Mouse (Mus musculus) CH12.LX (cell line): ENCODE results near the gene Tnni1. TPM values are rescaled to one million over a fixed set of nuclear protein-coding genes. Genes with fewer than 3 reads are reported as not detected.

Experiments
- DNase-seq: peaks from one replicate; pipeline ENCODE4 v3.0.0-alpha.2; 2013; ENCODE audit errors: extremely low read depth
- H3K27ac ChIP-seq: 2 replicates; pipeline ENCODE4 v1.5.1; 2012; ENCODE audit warnings: low read depth, mild to moderate bottlenecking, control low read depth, moderate library complexity; ENCODE audit not compliant: insufficient read depth
- H3K27me3 ChIP-seq: replicated peaks from 2 replicates; pipeline ENCODE3; 2012; ENCODE audit warnings: inconsistent platforms
- H3K36me3 ChIP-seq, 2 experiments: replicated peaks in 1 of 2; 2 replicates each; pipeline versions ENCODE3 to v1.6.1; 2012; ENCODE audit warnings: inconsistent platforms in 1 of 2, low read length in 1 of 2, mild to moderate bottlenecking in 1 of 2, mixed read lengths in 1 of 2, moderate library complexity in 1 of 2; ENCODE audit not compliant: control insufficient read depth in 1 of 2, insufficient read depth in 1 of 2
- H3K4me1 ChIP-seq, 2 experiments: 2 replicates each; pipeline ENCODE4 v1.6.1; 2012; ENCODE audit warnings: inconsistent platforms in 1 of 2, moderate library complexity in 1 of 2; ENCODE audit not compliant: insufficient read depth in 2 of 2, control insufficient read depth in 1 of 2
- H3K4me2 ChIP-seq: 2 replicates; pipeline ENCODE4 v1.6.1; 2012; ENCODE audit warnings: low read depth, mild to moderate bottlenecking, control low read depth; ENCODE audit not compliant: poor library complexity, insufficient read depth, severe bottlenecking
- H3K4me3 ChIP-seq, 3 experiments: fragments of 150-350 bp in 1 of 3; sonication (generic) in 1 of 3; replicated peaks in 1 of 3; 2 replicates each; pipeline versions ENCODE3 to v1.5.1; 2011 to 2012; ENCODE audit warnings: low read depth in 2 of 3, low read length in 2 of 3, mild to moderate bottlenecking in 2 of 3, moderate library complexity in 2 of 3, control low read depth in 1 of 3, improper control_type of control experiment in 1 of 3, inconsistent platforms in 1 of 3, mixed read lengths in 1 of 3; ENCODE audit not compliant: poor library complexity in 1 of 3
- H3K79me2 ChIP-seq: replicated peaks from 2 replicates; pipeline ENCODE4 v1.6.1; 2012; ENCODE audit warnings: mild to moderate bottlenecking, moderate library complexity; ENCODE audit not compliant: control insufficient read depth, poor library complexity, insufficient read depth, severe bottlenecking; ENCODE audit errors: extremely low read depth
- H3K9ac ChIP-seq: 2 replicates; pipeline ENCODE4 v1.6.1; 2012; ENCODE audit warnings: low read depth, mild to moderate bottlenecking, control low read depth, moderate library complexity; ENCODE audit not compliant: insufficient read depth
- H3K9me3 ChIP-seq: replicated peaks from 2 replicates; pipeline ENCODE3; 2012; ENCODE audit warnings: low read length, inconsistent platforms, mixed read lengths
- BHLHE40 ChIP-seq: IDR thresholded peaks from 2 replicates; pipeline ENCODE4 v1.6.1; 2011; ENCODE audit warnings: mild to moderate bottlenecking, low read depth, low read length, improper control_type of control experiment
- CHD2 ChIP-seq: IDR thresholded peaks from 2 replicates; pipeline ENCODE4 v1.6.1; 2011; ENCODE audit warnings: low read length, improper control_type of control experiment
- ELF1 ChIP-seq: IDR thresholded peaks from 2 replicates; pipeline ENCODE4 v1.6.1; 2014; ENCODE audit warnings: low read depth, mild to moderate bottlenecking, inconsistent platforms, low read length, improper control_type of control experiment
- EP300 ChIP-seq: IDR thresholded peaks from 2 replicates; pipeline ENCODE4 v1.6.1; 2011; ENCODE audit warnings: low read length, improper control_type of control experiment
- IRF4 ChIP-seq: IDR thresholded peaks from 2 replicates; pipeline ENCODE4 v1.6.1; 2014; ENCODE audit warnings: low read depth, mild to moderate bottlenecking, inconsistent platforms, low read length, improper control_type of control experiment
- JUND ChIP-seq: conservative IDR thresholded peaks from 2 replicates; pipeline ENCODE4 v1.6.1; 2011; ENCODE audit warnings: low read depth, low read length, improper control_type of control experiment
- KAT2A ChIP-seq: IDR thresholded peaks from 2 replicates; pipeline ENCODE4 v1.6.1; 2012; ENCODE audit warnings: low read length, improper control_type of control experiment, inconsistent platforms; ENCODE audit not compliant: insufficient replicate concordance
- MAFK ChIP-seq: IDR thresholded peaks from 2 replicates; pipeline ENCODE4 v1.6.1; 2011; ENCODE audit warnings: low read length, improper control_type of control experiment; ENCODE audit not compliant: insufficient replicate concordance
- MAX ChIP-seq: IDR thresholded peaks from 2 replicates; pipeline ENCODE4 v1.6.1; 2011; ENCODE audit warnings: low read length, improper control_type of control experiment
- MAZ ChIP-seq: IDR thresholded peaks from 2 replicates; pipeline ENCODE4 v1.6.1; 2012; ENCODE audit warnings: low read depth, mild to moderate bottlenecking, inconsistent platforms, low read length, improper control_type of control experiment, moderate library complexity
- MYC ChIP-seq: IDR thresholded peaks from 2 replicates; pipeline ENCODE4 v1.6.1; 2011; ENCODE audit warnings: low read depth, mild to moderate bottlenecking, improper control_type of control experiment, low read length
- NELFE ChIP-seq: IDR thresholded peaks from 2 replicates; pipeline ENCODE4 v1.6.1; 2011; ENCODE audit warnings: low read depth, low read length, improper control_type of control experiment
- NRF1 ChIP-seq: IDR thresholded peaks from 2 replicates; pipeline ENCODE4 v1.6.1; 2014; ENCODE audit warnings: low read depth, mild to moderate bottlenecking, inconsistent platforms, low read length, improper control_type of control experiment, moderate library complexity
- POLR2AphosphoS2 ChIP-seq: IDR thresholded peaks from 2 replicates; pipeline ENCODE4 v1.6.1; 2011; ENCODE audit warnings: low read depth, low read length, improper control_type of control experiment
- RCOR1 ChIP-seq: conservative IDR thresholded peaks from 2 replicates; pipeline ENCODE4 v1.6.1; 2012; ENCODE audit warnings: low read depth, mild to moderate bottlenecking, inconsistent platforms, low read length, improper control_type of control experiment
- SIN3A ChIP-seq: IDR thresholded peaks from 2 replicates; pipeline ENCODE4 v1.6.1; 2012; ENCODE audit warnings: low read length, improper control_type of control experiment, inconsistent platforms
- SMC3 ChIP-seq: IDR thresholded peaks from 2 replicates; pipeline ENCODE4 v1.6.1; 2011; ENCODE audit warnings: low read depth, low read length, improper control_type of control experiment
- TBP ChIP-seq: conservative IDR thresholded peaks from 2 replicates; pipeline ENCODE4 v1.6.1; 2011; ENCODE audit warnings: low read depth, low read length, improper control_type of control experiment
- USF1 ChIP-seq: IDR thresholded peaks from 2 replicates; pipeline ENCODE4 v1.6.1; 2014; ENCODE audit warnings: low read depth, mild to moderate bottlenecking, inconsistent platforms, low read length, improper control_type of control experiment
- USF2 ChIP-seq: conservative IDR thresholded peaks from 2 replicates; pipeline ENCODE4 v1.6.1; 2011; ENCODE audit warnings: low read depth, low read length, improper control_type of control experiment
- ZC3H11A ChIP-seq: IDR thresholded peaks from 2 replicates; pipeline ENCODE4 v1.6.1; 2012; ENCODE audit warnings: low read depth, mild to moderate bottlenecking, inconsistent platforms, low read length, improper control_type of control experiment
- ZKSCAN1 ChIP-seq: IDR thresholded peaks from 2 replicates; pipeline ENCODE4 v1.6.1; 2012; ENCODE audit warnings: low read depth, inconsistent platforms, low read length, improper control_type of control experiment, borderline replicate concordance
- ZMIZ1 ChIP-seq: IDR thresholded peaks from 2 replicates; pipeline ENCODE4 v1.6.1; 2012; ENCODE audit warnings: low read depth, mild to moderate bottlenecking, inconsistent platforms, low read length, improper control_type of control experiment
- ZNF384 ChIP-seq: IDR thresholded peaks from 2 replicates; pipeline ENCODE4 v1.6.1; 2012; ENCODE audit warnings: low read depth, low read length, improper control_type of control experiment, inconsistent platforms
- dilution Hi-C: fragments of 300-500 bp; cut with MboI; formaldehyde crosslinking; loops from 2 replicates; pipeline ENCODE4 v1.14.3; 2020; ENCODE audit warnings: low sequenced_read_pairs; ENCODE audit not compliant: extremely low pct_unique_long_range_greater_than_20kb, extremely low pct_ligation_motif_present
- in situ Hi-C: fragments of 300-500 bp; cut with MboI; formaldehyde crosslinking; loops from 3 replicates; pipeline ENCODE4 v1.14.3; 2019; ENCODE audit warnings: low sequenced_read_pairs, low pct_ligation_motif_present, low pct_unique_long_range_greater_than_20kb, mixed read lengths
- polyA plus RNA-seq: library from polyadenylated mRNA; unstranded; fragments of >175 nt; gene quantifications from 2 replicates; pipeline ENCODE4 v1.2.1, GENCODE M21; 2012; ENCODE audit warnings: low read depth; ENCODE audit not compliant: insufficient read length
- total RNA-seq, 2 experiments: library from RNA; depleted of rRNA; stranded (reverse); fragments of 300-350 nt in 1 of 2; fragments of >200 nt in 1 of 2; gene quantifications; 2 replicates each; pipeline ENCODE4 v1.2.3; 2012 to 2014

The Tnni1 gene
- total and polyA plus RNA-seq, 3 experiments = 1.6 to 6.9 (median 4.2) TPM

GRCm38 (mm10) chr1:135770896-135771572, 8.2 kb upstream of the Tnni1 start:
- Histone ChIP-seq H3K9ac (no peak overlapping the region), H3K4me1 (peaks cover 7 to 26% of the 10 kb centered on the region in 2 experiments), H3K27ac (no peak overlapping the region), H3K36me3 (peaks cover 34 to 50% of the 10 kb centered on the region in 2 experiments), H3K4me2 (no peak overlapping the region), H3K4me3 (no peak overlapping the region), H3K79me2 (peaks cover 35% of the 10 kb centered on the region), H3K27me3 (no peaks in the 10 kb centered on the region), H3K9me3 (no peaks in the 10 kb centered on the region)
- TF ChIP-seq USF1 (no peak), MAFK (no peak), CHD2 (no peak; the same call in 1 of the 2 replicates), BHLHE40 (no peak), SMC3 (no peak), ZMIZ1 (no peak)
- DNase-seq = no peak
- in situ Hi-C loops = no loop called here
- dilution Hi-C loops = no loop called here

GRCm38 (mm10) chr1:135771573-135771970, 7.7 kb upstream of the Tnni1 start:
- no peak overlapping the region for H3K4me2 ChIP-seq
- dilution Hi-C loops = no loop called here

GRCm38 (mm10) chr1:135776596-135776995, 2.6 kb upstream of the Tnni1 start:
- Histone ChIP-seq H3K4me2 (no peak overlapping the region), H3K4me1 (peaks cover 0 to 4% of the 10 kb centered on the region in 2 experiments; a peak in 3 of 4 replicates), H3K9me3 (no peaks in the 10 kb centered on the region), H3K27me3 (no peaks in the 10 kb centered on the region), H3K9ac (no peak overlapping the region), H3K36me3 (peaks cover 2 to 12% of the 10 kb centered on the region in 2 experiments), H3K27ac (no peak overlapping the region), H3K79me2 (no peaks in the 10 kb centered on the region), H3K4me3 (no peak overlapping the region)
- dilution Hi-C loops (no loop called here), in situ Hi-C loops (no loop called here)
- TF ChIP-seq ELF1 (no peak), RCOR1 (no peak), ZNF384 (no peak), USF1 (no peak), JUND (no peak), NRF1 (no peak), MAZ (no peak), EP300 (no peak), SIN3A (no peak), KAT2A (no peak), NELFE (no peak), ZC3H11A (no peak), MYC (no peak), IRF4 (no peak), ZKSCAN1 (no peak), USF2 (no peak), MAFK (no peak), MAX (no peak), TBP (no peak)
- DNase-seq = no peak

More at GRCm38 (mm10) chr1:135771573-135771970, 7.7 kb upstream of the Tnni1 start:
- TF ChIP-seq ZMIZ1 = peak; percentile 41; the same call in 1 of the 2 replicates
- 0 out of 2 replicates have a peak, but pooled peaks have one; percentile 41 for TF ChIP-seq POLR2AphosphoS2
- TF ChIP-seq TBP = no peak
- in situ Hi-C loops = no loop called here
- no peak overlapping the region for H3K27ac ChIP-seq
- DNase-seq = no peak
- peaks cover 7 to 26% of the 10 kb centered on the region in 2 experiments for H3K4me1 ChIP-seq
- H3K4me3 ChIP-seq = no peak overlapping the region
- no peaks in the 10 kb centered on the region for H3K27me3 ChIP-seq
- peaks cover 30% of the 10 kb centered on the region for H3K79me2 ChIP-seq
- no peaks in the 10 kb centered on the region for H3K9me3 ChIP-seq
- H3K9ac ChIP-seq = no peak overlapping the region
- H3K36me3 ChIP-seq = peaks cover 34 to 50% of the 10 kb centered on the region in 2 experiments
